34 mouse cellular contexts compared by ENCODE assay signal in the genomic region with DNA sequence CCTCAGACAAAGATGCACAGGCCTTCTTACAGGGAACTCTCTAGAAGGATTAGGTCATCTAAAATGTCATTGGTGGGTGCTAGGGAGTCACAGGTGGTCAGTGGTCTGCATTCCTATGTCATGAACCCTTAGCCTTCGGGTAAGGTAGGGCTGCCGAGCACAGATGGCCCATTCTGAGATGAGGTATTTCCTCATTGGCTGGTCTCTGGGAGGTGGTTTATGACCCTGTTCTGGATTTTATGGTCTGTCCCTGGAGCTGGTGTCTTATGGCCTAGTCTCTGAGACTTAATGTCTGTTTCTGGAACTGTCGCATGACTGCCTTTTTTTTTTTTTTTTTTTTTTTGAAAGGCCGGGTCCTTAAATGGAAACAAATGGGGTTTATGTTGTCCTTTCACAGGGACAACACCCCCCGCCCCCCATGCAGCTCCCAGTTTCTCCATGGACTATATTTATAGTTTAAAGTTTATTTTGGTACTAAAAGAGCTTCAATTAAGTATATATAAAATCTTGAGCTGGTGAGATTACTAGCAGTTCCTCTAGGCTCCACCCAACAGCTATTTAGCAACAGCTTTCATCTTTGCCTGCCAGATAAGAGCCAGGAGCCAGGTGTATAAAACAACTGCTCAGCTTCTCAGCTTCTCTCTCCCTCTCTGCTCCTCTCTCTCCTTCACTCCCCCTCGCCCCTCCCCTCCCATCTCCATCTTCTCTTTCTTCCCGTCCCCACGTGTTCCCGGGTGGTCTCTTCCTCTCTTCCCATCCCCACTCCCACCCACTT. TPM values are rescaled to one million over a fixed set of nuclear protein-coding genes. Genes with fewer than 3 reads are reported as not detected.
DNase-seq lines count a peak whose midpoint lies in the region; ATAC-seq and TF ChIP-seq lines count a peak whose summit lies in the region.
"Had no signal": no experiment of that assay in that cellular context is flagged by ENCODE, and none has a peak within 500 bp of the region (broad histone marks: within the 10 kb centered on the region; RNA-seq: fewer than 3 reads in every experiment).

No protein-coding gene starts in this region.

- peak; percentile 89 for ATAC-seq in intestine, embryonic 16.5 days
- no peak for ATAC-seq in limb, embryonic 13.5 days (ENCODE audit: low FRiP score, low read depth)
- no peak for ATAC-seq in frontal cortex, adult (ENCODE audit: low TSS enrichment)
- no peak for ATAC-seq in midbrain, embryonic 13.5 days
- ATAC-seq: forebrain, embryonic 16.5 days had no signal

- DNase-seq in heart, adult 11 months = peak; percentile 44
- no peak for DNase-seq in heart, adult 8-10 months (ENCODE audit: low spot score)
- peak; percentile 58 for DNase-seq in MEL (ENCODE audit: low read depth, low spot score)
- no peak for DNase-seq in cerebellum, adult 2 months
- DNase-seq: adrenal gland, postnatal 36 days; cerebellum, adult 9-11 months; gastrocnemius, postnatal 36 days; heart, postnatal 36 days; retina, postnatal 1 day; right cerebral cortex, postnatal 25 days; spleen, adult 18-20 months; thymus, postnatal 25 days had no signal

- WGBS in intestine, embryonic 16.5 days = 28% methylated on average over 9 of the region's 9 CpGs
- 9% methylated on average over 9 of the region's 9 CpGs for WGBS in limb, embryonic 13.5 days
- WGBS in cerebellum, adult 2 months = 61% methylated on average over 9 of the region's 9 CpGs
- WGBS in midbrain, embryonic 13.5 days = 70% methylated on average over 9 of the region's 9 CpGs

- TF ChIP-seq RAD21 in MEL (IDR thresholded peaks at IDR 0.05; ENCODE audit: low read depth, low read length) = no peak

- TF ChIP-seq CTCF in MEL (IDR thresholded peaks at IDR 0.05 in 2 of 3, conservative IDR thresholded peaks at IDR 0.05 in 1 of 3; ENCODE audit: control insufficient read depth in 1 of 3, insufficient read depth in 1 of 3, low read depth in 2 of 3, low read length in 3 of 3, poor library complexity in 1 of 3, severe bottlenecking in 1 of 3) = no peak
- TF ChIP-seq CTCF in cerebellum, adult 2 months (IDR thresholded peaks at IDR 0.05; ENCODE audit: borderline replicate concordance, insufficient read depth, low read depth, low read length) = no peak

- no peaks in the 10 kb centered on the region for H3K9me3 ChIP-seq in MEL (replicated peaks; ENCODE audit: insufficient read depth, low read length)
- H3K9me3 ChIP-seq in intestine, embryonic 16.5 days (ENCODE audit: control insufficient read depth, low read length) = no peaks in the 10 kb centered on the region
- H3K9me3 ChIP-seq in limb, embryonic 13.5 days = no peaks in the 10 kb centered on the region
- no peaks in the 10 kb centered on the region for H3K9me3 ChIP-seq in midbrain, embryonic 13.5 days
- H3K9me3 ChIP-seq: embryonic facial prominence, embryonic 15.5 days; heart, embryonic 15.5 days; hindbrain, embryonic 13.5 days had no signal

- H3K4me2 ChIP-seq in intestine, embryonic 16.5 days (ENCODE audit: low read depth, low read length) = no peak overlapping the region
- H3K4me2 ChIP-seq in limb, embryonic 13.5 days (replicated peaks) = peak overlapping the region; percentile 14; the same call in 1 of the 2 replicates
- no peak overlapping the region for H3K4me2 ChIP-seq in midbrain, embryonic 13.5 days (replicated peaks)
- H3K4me2 ChIP-seq: embryonic facial prominence, embryonic 15.5 days; heart, embryonic 15.5 days; hindbrain, embryonic 13.5 days; midbrain, embryonic 11.5 days had no signal

- H3K79me2 ChIP-seq in MEL (ENCODE audit: control insufficient read depth, insufficient read depth, low read length, poor library complexity) = no peaks in the 10 kb centered on the region

- no peak overlapping the region for H3K9ac ChIP-seq in MEL (ENCODE audit: control insufficient read depth, low read depth, low read length, poor library complexity, severe bottlenecking)
- no peak overlapping the region for H3K9ac ChIP-seq in intestine, embryonic 16.5 days (ENCODE audit: low read depth, low read length)
- no peak overlapping the region for H3K9ac ChIP-seq in limb, embryonic 13.5 days
- no peak overlapping the region for H3K9ac ChIP-seq in midbrain, embryonic 13.5 days (replicated peaks)
- H3K9ac ChIP-seq: embryonic facial prominence, embryonic 15.5 days; heart, embryonic 15.5 days; hindbrain, embryonic 13.5 days had no signal

- peak; percentile 57 to 66 for TF ChIP-seq EP300 in MEL (IDR thresholded peaks at IDR 0.05; ENCODE audit: low read depth in 1 of 2, low read length in 2 of 2)

- peaks cover 0 to 14% of the 10 kb centered on the region in 2 experiments; a peak in 2 of 4 replicates for H3K36me3 ChIP-seq in MEL (ENCODE audit: control insufficient read depth in 1 of 2, insufficient read depth in 2 of 2, low read length in 2 of 2)
- H3K36me3 ChIP-seq in intestine, embryonic 16.5 days (ENCODE audit: control insufficient read depth, insufficient read depth, low read length) = no peaks in the 10 kb centered on the region
- H3K36me3 ChIP-seq in limb, embryonic 13.5 days = no peaks in the 10 kb centered on the region
- H3K36me3 ChIP-seq in midbrain, embryonic 13.5 days = no peaks in the 10 kb centered on the region
- H3K36me3 ChIP-seq: embryonic facial prominence, embryonic 15.5 days; heart, embryonic 15.5 days; hindbrain, embryonic 13.5 days had no signal

- no peak for TF ChIP-seq POLR2A in MEL (IDR thresholded peaks at IDR 0.05; ENCODE audit: control insufficient read depth in 1 of 2, insufficient read depth in 1 of 2, low read depth in 1 of 2, low read length in 2 of 2, poor library complexity in 1 of 2)
- TF ChIP-seq POLR2A in cerebellum, adult 2 months (IDR thresholded peaks at IDR 0.05; ENCODE audit: borderline replicate concordance, insufficient read depth, low read length) = no peak

- H3K27me3 ChIP-seq in MEL (ENCODE audit: control insufficient read depth in 1 of 2, insufficient read depth in 2 of 2, low read length in 2 of 2) = no peaks in the 10 kb centered on the region
- no peaks in the 10 kb centered on the region for H3K27me3 ChIP-seq in intestine, embryonic 16.5 days (replicated peaks; ENCODE audit: control insufficient read depth, insufficient read depth, low read length)
- no peaks in the 10 kb centered on the region for H3K27me3 ChIP-seq in limb, embryonic 13.5 days
- H3K27me3 ChIP-seq in cerebellum, adult 2 months (ENCODE audit: control insufficient read depth, insufficient read depth, low read length) = no peaks in the 10 kb centered on the region
- H3K27me3 ChIP-seq in midbrain, embryonic 13.5 days = no peaks in the 10 kb centered on the region
- H3K27me3 ChIP-seq: CH12.LX; embryonic facial prominence, embryonic 15.5 days; heart, embryonic 15.5 days; hindbrain, embryonic 13.5 days had no signal

- H3K27ac ChIP-seq in MEL (ENCODE audit: control insufficient read depth, low read depth, low read length) = no peak overlapping the region
- H3K27ac ChIP-seq in intestine, embryonic 16.5 days (ENCODE audit: low read length) = peak overlapping the region; percentile 8
- no peak overlapping the region; the same call in 1 of the 2 replicates for H3K27ac ChIP-seq in limb, embryonic 13.5 days
- no peak overlapping the region for H3K27ac ChIP-seq in cerebellum, adult 2 months (ENCODE audit: insufficient read depth, low read length)
- no peak overlapping the region for H3K27ac ChIP-seq in midbrain, embryonic 13.5 days
- H3K27ac ChIP-seq: embryonic facial prominence, embryonic 15.5 days; heart, embryonic 15.5 days; hindbrain, embryonic 13.5 days; macrophage had no signal

- peaks cover 8 to 12% of the 10 kb centered on the region in 2 experiments for H3K4me1 ChIP-seq in MEL (ENCODE audit: control insufficient read depth in 1 of 2, insufficient read depth in 2 of 2, low read length in 2 of 2)
- no peaks in the 10 kb centered on the region for H3K4me1 ChIP-seq in intestine, embryonic 16.5 days (ENCODE audit: control insufficient read depth, insufficient read depth, low read length)
- peaks cover 12% of the 10 kb centered on the region for H3K4me1 ChIP-seq in limb, embryonic 13.5 days
- no peaks in the 10 kb centered on the region for H3K4me1 ChIP-seq in cerebellum, adult 2 months (ENCODE audit: control insufficient read depth, insufficient read depth, low read length)
- H3K4me1 ChIP-seq in midbrain, embryonic 13.5 days (replicated peaks) = no peaks in the 10 kb centered on the region
- H3K4me1 ChIP-seq: embryonic facial prominence, embryonic 15.5 days; heart, embryonic 15.5 days; hindbrain, embryonic 13.5 days had no signal

- H3K4me3 ChIP-seq in MEL (ENCODE audit: control insufficient read depth in 1 of 2, insufficient read depth in 1 of 2, low read depth in 2 of 2, low read length in 2 of 2) = no peak overlapping the region
- H3K4me3 ChIP-seq in intestine, embryonic 16.5 days (ENCODE audit: low read length) = no peak overlapping the region
- H3K4me3 ChIP-seq in limb, embryonic 13.5 days = no peak overlapping the region
- H3K4me3 ChIP-seq in cerebellum, adult 2 months (replicated peaks; ENCODE audit: insufficient read depth, low read depth, low read length) = no peak overlapping the region
- H3K4me3 ChIP-seq in midbrain, embryonic 13.5 days (replicated peaks) = no peak overlapping the region
- H3K4me3 ChIP-seq: embryonic facial prominence, embryonic 15.5 days; heart, embryonic 15.5 days; hindbrain, embryonic 13.5 days had no signal

RNA-seq across cellular contexts. Expression of gene Trcg1, which starts 23.7 kb away (rescaled TPM):
- not detected for total RNA-seq in heart, adult 8-10 months (2022)
- total RNA-seq in MEL (2012; rRNA removed) = not detected in 2 replicates
- not detected for polyA plus RNA-seq in MEL (2012; ENCODE audit: insufficient read depth in 1 of 2, insufficient read length in 2 of 2, low read depth in 1 of 2, low replicate concordance in 2 of 2, missing spikeins in 1 of 2)
- not detected in 2 replicates for polyA plus RNA-seq in intestine, embryonic 16.5 days (2015; fragmentation: Nextera tagmentation; extraction: Ambion mirVana)
- not detected in 2 replicates for polyA plus RNA-seq in limb, embryonic 13.5 days (2015; fragmentation: Nextera tagmentation; extraction: Ambion mirVana)
- polyA plus RNA-seq in cerebellum, adult 2 months (2012; rRNA removed) = not detected in 2 replicates
- polyA plus RNA-seq in midbrain, embryonic 13.5 days (2015; fragmentation: Nextera tagmentation; extraction: Ambion mirVana) = not detected in 2 replicates
- total RNA-seq: adrenal gland, postnatal 36 days; CH12.LX; common myeloid progenitor, adult 5-6 weeks; gastrocnemius, adult 18-20 months; gastrocnemius, postnatal 36 days; heart, postnatal 36 days; layer of hippocampus, postnatal 14 days; left cerebral cortex, adult 8-10 months; monocyte, adult 5-6 weeks had no signal
- polyA plus RNA-seq: embryonic facial prominence, embryonic 15.5 days; forebrain, embryonic 16.5 days; heart, embryonic 15.5 days; hindbrain, embryonic 13.5 days; kidney, embryonic 14.5 days; limb, embryonic 14.5 days; liver, embryonic 16.5 days; lung, embryonic 16.5 days; macrophage; midbrain, embryonic 11.5 days; neural tube, embryonic 11.5 days; stomach, embryonic 14.5 days had no signal

RNA-seq across cellular contexts. Expression of gene 1700017B05Rik, which starts 49.8 kb away (rescaled TPM):
- total RNA-seq in heart, adult 8-10 months (2022) = 10 to 100 TPM in 2 of 4 experiments, 1 to 10 TPM in 2; 7.9 to 10.7 (median 9.4) TPM
- 52.7 and 55.7 TPM in 2 replicates for total RNA-seq in MEL (2012; rRNA removed)
- 10 to 100 TPM in 1 of 2 experiments, not detected in 1; 76.5 TPM for polyA plus RNA-seq in MEL (2012; ENCODE audit: insufficient read depth in 1 of 2, insufficient read length in 2 of 2, low read depth in 1 of 2, low replicate concordance in 2 of 2, missing spikeins in 1 of 2)
- 23.8 and 25.5 TPM in 2 replicates for polyA plus RNA-seq in intestine, embryonic 16.5 days (2015; fragmentation: Nextera tagmentation; extraction: Ambion mirVana)
- 16.5 and 17.6 TPM in 2 replicates for polyA plus RNA-seq in limb, embryonic 13.5 days (2015; fragmentation: Nextera tagmentation; extraction: Ambion mirVana)
- 4.9 and 6.0 TPM in 2 replicates for polyA plus RNA-seq in cerebellum, adult 2 months (2012; rRNA removed)
- 4.4 and 5.6 TPM in 2 replicates for polyA plus RNA-seq in midbrain, embryonic 13.5 days (2015; fragmentation: Nextera tagmentation; extraction: Ambion mirVana)

RNA-seq across cellular contexts. Expression of gene Commd4, which starts 54.5 kb away (rescaled TPM):
- total RNA-seq in heart, adult 8-10 months (2022) = 10 to 100 TPM; 22.5 to 32.7 (median 29.0) TPM
- 77.3 and 90.6 TPM in 2 replicates for total RNA-seq in MEL (2012; rRNA removed)
- polyA plus RNA-seq in MEL (2012; ENCODE audit: insufficient read depth in 1 of 2, insufficient read length in 2 of 2, low read depth in 1 of 2, low replicate concordance in 2 of 2, missing spikeins in 1 of 2) = 10 to 100 TPM in 1 of 2 experiments, not detected in 1; 89.7 TPM
- polyA plus RNA-seq in intestine, embryonic 16.5 days (2015; fragmentation: Nextera tagmentation; extraction: Ambion mirVana) = 111 and 120 TPM in 2 replicates
- 91.5 and 99.2 TPM in 2 replicates for polyA plus RNA-seq in limb, embryonic 13.5 days (2015; fragmentation: Nextera tagmentation; extraction: Ambion mirVana)
- polyA plus RNA-seq in cerebellum, adult 2 months (2012; rRNA removed) = 150 and 170 TPM in 2 replicates
- 169 and 177 TPM in 2 replicates for polyA plus RNA-seq in midbrain, embryonic 13.5 days (2015; fragmentation: Nextera tagmentation; extraction: Ambion mirVana)

Comparison
In these comparisons a context has a peak if more than half of its experiments do, and no peak if none do; other contexts are left out.
1. DNase-seq: peak in heart, adult 11 months (single experiment) and MEL (single experiment); none in heart, adult 8-10 months (single experiment) and cerebellum, adult 2 months (0 of 2).